Mouse (Mus musculus) ZHBTc4 (cell line): ENCODE results near the gene Kncn.

Source experiments
- DNase-seq: peaks from one replicate; pipeline ENCODE4 v3.0.0-alpha.2; 2011; ENCODE audit warnings: low read depth, low spot score

The Kncn gene

DNA sequence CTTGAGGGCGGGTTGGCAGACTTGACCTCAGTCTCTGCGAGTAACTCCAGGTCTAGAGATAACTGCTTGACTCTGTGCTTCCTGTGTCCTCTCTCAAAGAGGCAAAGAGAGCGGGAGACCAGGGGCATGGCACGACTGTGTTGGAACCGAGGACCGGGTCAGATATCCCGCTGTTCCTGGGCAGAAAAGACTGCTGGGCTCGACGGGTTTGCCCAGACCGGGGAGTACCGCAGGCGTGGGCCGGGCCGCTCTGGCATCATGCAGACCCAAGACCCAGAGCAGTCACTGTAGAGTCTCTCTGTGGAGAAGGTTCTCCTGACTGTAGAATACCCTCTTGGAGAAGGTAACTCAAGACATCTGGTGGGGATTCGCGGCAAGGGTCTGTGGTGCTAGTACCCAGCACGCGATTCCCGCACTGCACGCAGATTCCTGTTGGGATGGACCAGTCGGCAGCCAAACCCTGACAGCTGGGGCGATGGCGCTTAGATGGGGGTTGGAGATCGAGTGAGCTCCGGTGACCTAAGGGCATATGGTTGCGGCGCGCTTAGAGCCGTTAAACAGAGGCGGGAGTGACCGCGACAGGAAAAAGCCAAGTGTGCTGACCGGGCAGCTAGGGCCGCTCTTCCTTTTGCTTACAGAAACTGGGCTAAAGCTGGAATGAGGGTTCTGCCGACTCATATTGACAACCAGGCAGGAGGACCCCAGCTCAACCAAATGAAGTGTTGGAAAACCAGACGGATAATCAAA is 51.8 kb downstream of the Kncn start:
- DNase-seq: peak; percentile 48

DNA sequence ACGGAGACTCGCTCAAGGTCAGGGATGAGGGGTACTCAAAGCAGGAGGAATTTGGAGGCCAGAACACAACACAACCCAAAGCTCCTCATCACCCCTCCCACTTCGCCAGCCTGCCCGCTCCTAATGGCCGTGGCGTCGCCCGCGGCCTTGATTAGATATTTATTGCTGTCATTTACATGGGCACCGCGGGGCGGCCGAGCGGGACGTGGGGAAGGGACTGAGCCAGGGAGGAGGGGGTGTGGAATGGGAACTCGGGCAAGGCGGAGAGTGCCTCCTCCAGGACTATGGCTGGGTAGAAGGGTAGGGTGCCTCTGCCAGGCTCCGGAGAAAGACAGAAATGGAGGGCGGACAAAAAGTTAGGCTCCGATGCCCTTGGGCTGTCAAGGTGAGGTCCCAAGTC is 52.4 kb downstream of the Kncn start:
- no peak for DNase-seq

GRCm38 (mm10) chr4:115937061-115937976 is 53.1 kb downstream of the Kncn start:
- no peak for DNase-seq

GRCm38 (mm10) chr4:115938276-115939160 is 54.3 kb downstream of the Kncn start:
- peak; percentile 51 for DNase-seq
